Mouse (Mus musculus) stomach, adult 2 months (tissue): Measurements from ENCODE around the gene Krtap24-1. TPM values are rescaled to one million over a fixed set of nuclear protein-coding genes. Genes with fewer than 3 reads are reported as not detected.

ENCODE experiments used
- polyA plus RNA-seq: library from polyadenylated mRNA; depleted of rRNA; stranded (reverse); fragments of >200 nt; gene quantifications from 2 replicates; pipeline ENCODE4 v1.2.3, GENCODE M21; 2012; rRNA removed

Gene Krtap24-1
- polyA plus RNA-seq, result not detected in 2 replicates

GRCm38 (mm10) chr16:88611922-88612321, at the start of gene Krtap24-1:
Gene Krtap24-1 (minus strand): TSS chr16:88612279.

DNA sequence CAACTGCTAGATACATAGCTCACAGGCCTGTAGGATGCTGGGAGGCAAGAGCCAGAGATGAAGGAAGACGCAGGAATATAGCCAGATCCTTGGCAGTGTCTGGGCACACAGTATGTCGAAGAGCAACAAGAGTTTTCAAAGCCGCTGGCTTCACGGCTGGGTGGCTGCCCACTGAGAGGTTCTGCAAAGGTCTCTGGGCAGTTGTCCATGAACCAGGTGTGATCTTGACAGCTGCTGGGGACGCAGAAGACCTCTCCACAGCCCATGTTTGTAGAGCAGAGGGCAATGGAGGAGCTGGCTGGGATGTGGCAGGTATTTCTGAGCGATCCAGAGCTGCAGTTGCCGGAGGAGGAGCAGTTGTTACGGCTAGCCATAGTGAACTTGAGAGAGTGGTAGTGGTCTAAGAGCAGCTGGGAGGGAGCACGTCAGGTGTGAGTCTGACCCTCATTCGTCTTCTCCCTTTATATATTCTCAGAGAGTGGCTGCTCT, 35.3 kb upstream of the Krtap24-1 start, which contains the start of gene Krtap26-1:
Gene Krtap26-1 (minus strand): TSS at position 439 of the 489 bp plus-strand sequence.

GRCm38 (mm10) chr16:88627566-88627965, 15.5 kb upstream of the Krtap24-1 start, which contains the start of gene 2310079G19Rik:
Gene 2310079G19Rik (minus strand): TSS chr16:88627666.

GRCm38 (mm10) chr16:88563045-88563913, 48.8 kb downstream of the Krtap24-1 start, which contains the start of gene Cldn8:
Gene Cldn8 (minus strand): TSS chr16:88563183.

Other genes starting within 250 kb of the Krtap24-1 start
- 0.44 and 1.0 TPM in 2 replicates for gene Cldn17, start 105.3 kb downstream of the Krtap24-1 start, polyA plus RNA-seq
- gene Cldn8, start 49.1 kb downstream of the Krtap24-1 start, polyA plus RNA-seq, result 0.40 and 0.41 TPM in 2 replicates
- gene 2310079G19Rik, start 15.4 kb upstream of the Krtap24-1 start, polyA plus RNA-seq, result not detected in 2 replicates
- not detected in 2 replicates for gene Krtap26-1, start 35.5 kb upstream of the Krtap24-1 start, polyA plus RNA-seq
- gene Krtap27-1, start 59.4 kb upstream of the Krtap24-1 start, polyA plus RNA-seq, result not detected in 2 replicates
- not detected in 2 replicates for gene 2310061N02Rik, start 95.7 kb upstream of the Krtap24-1 start, polyA plus RNA-seq
- gene Krtap13-1, start 116.6 kb upstream of the Krtap24-1 start, polyA plus RNA-seq, result not detected in 2 replicates
- not detected in 2 replicates for gene Krtap13, start 139.4 kb upstream of the Krtap24-1 start, polyA plus RNA-seq
- not detected in 2 replicates for gene 2310034C09Rik, start 146.6 kb upstream of the Krtap24-1 start, polyA plus RNA-seq
- not detected in 2 replicates for gene 2310057N15Rik, start 161.9 kb upstream of the Krtap24-1 start, polyA plus RNA-seq
- not detected in 2 replicates for gene Gm5965, start 165.6 kb upstream of the Krtap24-1 start, polyA plus RNA-seq
- gene Gm20741, start 199.9 kb upstream of the Krtap24-1 start, polyA plus RNA-seq, result not detected in 2 replicates
- not detected in 2 replicates for gene Krtap15, start 207.9 kb upstream of the Krtap24-1 start, polyA plus RNA-seq
- not detected in 2 replicates for gene Krtap14, start 213.9 kb upstream of the Krtap24-1 start, polyA plus RNA-seq